Mouse (Mus musculus): ENCODE measurements around the gene Ttll13.

The Ttll13 gene

GRCm38 (mm10) chr7:80246148-80246721 is at the start of gene Ttll13:
Gene Ttll13 (plus strand): TSS chr7:80246376.
- DNase-seq (ENCODE audit: low read depth, low spot score): peak; percentile 99

DNA sequence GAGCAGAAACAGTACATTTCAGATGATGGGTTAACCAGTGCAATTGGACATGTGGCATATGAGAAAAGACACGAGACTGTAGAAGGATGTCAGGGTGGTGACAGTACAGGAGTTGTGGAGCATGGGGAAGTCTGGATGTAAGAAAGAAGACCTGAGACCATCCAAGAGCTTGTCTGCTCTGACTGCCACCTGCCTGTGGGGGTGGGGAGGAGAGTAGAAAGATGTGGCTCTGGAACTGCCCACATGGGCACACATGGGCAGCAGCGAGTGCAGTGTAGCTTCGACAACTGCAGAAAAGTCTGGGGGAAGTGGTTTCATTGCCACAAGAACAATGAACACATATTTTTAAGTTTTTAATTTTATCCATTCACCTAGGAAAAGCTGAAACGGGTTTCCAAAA is 48.8 kb upstream of the Ttll13 start:
- peak; percentile 44 for DNase-seq (ENCODE audit: low read depth, low spot score)

GRCm38 (mm10) chr7:80197941-80198778 is 48.0 kb upstream of the Ttll13 start:
- DNase-seq (ENCODE audit: low read depth, low spot score): peak; percentile 93

DNA sequence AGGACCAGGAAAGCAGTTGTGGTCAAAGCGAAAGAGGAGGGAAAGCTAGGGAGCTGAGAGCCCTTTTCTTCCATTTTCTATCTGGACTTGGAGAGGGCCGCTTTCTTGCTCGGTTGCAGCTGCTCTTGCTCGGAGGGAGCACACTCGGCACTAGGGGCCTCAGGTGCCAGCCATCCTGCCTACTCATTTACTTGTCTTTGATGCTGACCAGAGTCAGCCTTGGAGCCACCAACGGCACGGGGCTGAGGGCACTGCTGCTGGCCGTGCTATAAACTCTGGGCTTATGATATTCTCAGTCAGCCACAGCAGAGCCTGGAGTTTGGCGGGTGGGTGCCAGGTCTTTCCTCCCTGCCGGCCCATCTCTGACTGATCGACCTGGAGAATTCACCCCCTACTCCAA is 47.3 kb upstream of the Ttll13 start:
- no peak for DNase-seq (ENCODE audit: low read depth, low spot score)

DNA sequence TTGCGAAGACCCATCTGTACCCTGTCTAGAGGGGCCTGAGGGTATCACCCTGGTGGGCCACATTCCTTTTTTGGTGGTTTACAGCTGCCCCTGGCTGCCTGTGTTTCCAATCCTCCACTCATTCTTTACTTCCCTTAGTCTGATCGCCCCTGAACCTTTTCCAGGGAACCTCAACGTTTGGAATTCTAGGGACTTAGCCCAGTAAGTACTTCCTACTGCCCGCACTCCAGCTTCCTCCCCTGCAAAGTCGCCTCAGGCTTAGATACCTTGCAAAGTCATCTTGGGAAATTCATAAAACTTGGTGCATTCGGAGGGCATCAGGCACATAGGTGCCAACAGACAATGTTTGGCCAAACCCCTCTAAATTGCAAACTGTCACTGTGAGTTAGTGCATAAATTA is 46.9 kb upstream of the Ttll13 start:
- no peak for DNase-seq (ENCODE audit: low read depth, low spot score)

GRCm38 (mm10) chr7:80199851-80200587 is 46.2 kb upstream of the Ttll13 start:
- peak; percentile 90 for DNase-seq (ENCODE audit: low read depth, low spot score)

- no peak for DNase-seq (ENCODE audit: low read depth, low spot score)
Observed at GRCm38 (mm10) chr7:80200588-80200945, 45.6 kb upstream of the Ttll13 start.

DNA sequence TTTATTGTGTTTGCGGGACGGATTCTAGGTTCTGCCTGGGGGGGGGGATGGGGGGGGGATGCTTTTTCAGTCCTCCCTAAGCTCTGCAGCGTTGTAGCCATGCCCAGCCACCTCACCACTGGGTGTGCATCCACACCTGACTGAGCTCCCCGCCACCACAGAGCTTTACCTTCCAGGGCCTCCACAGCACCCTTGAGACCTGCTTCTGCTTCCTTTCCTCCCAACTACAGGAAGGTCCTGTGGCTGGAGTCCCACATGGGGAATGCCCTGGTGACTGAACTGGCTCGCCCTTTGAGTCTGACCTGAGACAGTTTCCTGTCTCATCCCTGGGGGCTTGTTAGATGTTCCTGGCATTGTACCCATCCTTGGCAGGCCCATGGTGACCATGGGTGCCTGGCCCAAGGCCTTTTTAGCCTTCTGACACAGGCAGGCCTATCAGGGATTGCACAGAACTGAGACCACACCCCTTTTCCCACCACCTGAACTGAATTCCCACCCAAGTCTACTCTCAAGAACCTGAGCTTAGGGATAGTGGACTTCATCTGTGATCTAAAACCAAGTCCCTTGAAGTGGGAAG is 45.1 kb upstream of the Ttll13 start:
- no peak for DNase-seq (ENCODE audit: low read depth, low spot score)

GRCm38 (mm10) chr7:80201888-80202540 is 44.2 kb upstream of the Ttll13 start:
- DNase-seq (ENCODE audit: low read depth, low spot score): no peak

GRCm38 (mm10) chr7:80202961-80203360 is 43.2 kb upstream of the Ttll13 start:
- no peak for DNase-seq (ENCODE audit: low read depth, low spot score)

DNA sequence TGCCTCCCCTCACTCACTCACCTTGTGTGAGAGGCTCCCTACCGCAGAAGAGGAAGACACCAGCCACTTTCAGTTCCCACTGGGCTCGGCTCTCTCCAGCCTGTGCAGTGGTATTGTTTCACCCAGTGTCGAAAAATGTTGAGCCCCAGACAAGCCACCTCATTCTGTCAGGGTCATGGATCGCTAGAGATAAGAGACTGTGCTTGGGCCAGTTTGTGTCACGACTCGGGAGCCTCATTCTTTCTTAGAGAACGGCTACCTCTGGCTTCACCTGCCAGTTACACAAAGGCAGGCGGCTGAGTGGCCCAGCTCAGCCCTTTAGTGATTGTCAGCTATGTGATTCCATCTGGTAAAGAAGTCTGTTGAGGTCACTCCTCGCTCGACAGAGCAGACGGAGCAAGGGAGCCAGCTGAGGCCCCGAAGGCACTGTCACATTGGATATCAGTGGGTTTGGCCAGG is 42.5 kb upstream of the Ttll13 start:
- no peak for DNase-seq (ENCODE audit: low read depth, low spot score)

DNA sequence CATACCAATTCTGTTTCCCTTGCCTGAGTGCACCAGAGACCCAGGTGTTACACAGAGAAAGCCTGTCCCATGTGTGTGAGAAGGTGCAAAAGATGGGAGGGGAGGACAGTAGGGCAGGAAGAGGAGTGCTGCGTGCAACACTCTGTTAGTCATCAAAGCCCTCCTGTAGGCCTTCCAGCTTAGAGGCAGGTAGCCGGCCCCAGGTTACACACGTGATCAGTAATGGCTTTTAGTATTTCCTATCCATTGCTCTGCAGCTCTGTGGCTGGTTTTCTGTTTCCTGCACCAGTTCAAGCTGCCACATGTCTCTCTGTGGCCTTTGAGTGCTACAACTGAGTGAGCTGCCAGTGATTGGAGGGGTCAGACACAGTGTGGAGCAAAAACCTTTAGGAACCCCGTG is 41.8 kb upstream of the Ttll13 start:
- DNase-seq (ENCODE audit: low read depth, low spot score): no peak

DNA sequence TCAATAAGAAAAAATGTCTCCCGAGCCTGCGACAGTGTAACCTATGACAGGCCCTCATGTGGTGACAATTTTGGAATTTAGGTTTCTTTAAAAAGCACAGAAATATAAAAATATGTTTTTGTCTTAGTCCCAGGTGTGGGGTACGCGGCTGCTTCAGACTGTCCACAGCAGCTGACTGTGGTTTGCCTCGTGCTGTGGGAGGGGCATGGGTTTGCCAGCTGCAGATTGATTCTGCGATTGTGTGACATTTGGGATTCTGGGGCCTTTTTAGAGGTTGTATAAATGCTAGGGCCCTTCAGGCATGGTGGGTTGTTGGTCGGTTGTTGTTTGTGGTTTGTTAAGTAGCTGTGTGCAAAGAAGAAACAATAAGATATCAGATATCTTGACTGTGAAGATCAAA is 41.2 kb upstream of the Ttll13 start:
- DNase-seq (ENCODE audit: low read depth, low spot score): no peak

DNA sequence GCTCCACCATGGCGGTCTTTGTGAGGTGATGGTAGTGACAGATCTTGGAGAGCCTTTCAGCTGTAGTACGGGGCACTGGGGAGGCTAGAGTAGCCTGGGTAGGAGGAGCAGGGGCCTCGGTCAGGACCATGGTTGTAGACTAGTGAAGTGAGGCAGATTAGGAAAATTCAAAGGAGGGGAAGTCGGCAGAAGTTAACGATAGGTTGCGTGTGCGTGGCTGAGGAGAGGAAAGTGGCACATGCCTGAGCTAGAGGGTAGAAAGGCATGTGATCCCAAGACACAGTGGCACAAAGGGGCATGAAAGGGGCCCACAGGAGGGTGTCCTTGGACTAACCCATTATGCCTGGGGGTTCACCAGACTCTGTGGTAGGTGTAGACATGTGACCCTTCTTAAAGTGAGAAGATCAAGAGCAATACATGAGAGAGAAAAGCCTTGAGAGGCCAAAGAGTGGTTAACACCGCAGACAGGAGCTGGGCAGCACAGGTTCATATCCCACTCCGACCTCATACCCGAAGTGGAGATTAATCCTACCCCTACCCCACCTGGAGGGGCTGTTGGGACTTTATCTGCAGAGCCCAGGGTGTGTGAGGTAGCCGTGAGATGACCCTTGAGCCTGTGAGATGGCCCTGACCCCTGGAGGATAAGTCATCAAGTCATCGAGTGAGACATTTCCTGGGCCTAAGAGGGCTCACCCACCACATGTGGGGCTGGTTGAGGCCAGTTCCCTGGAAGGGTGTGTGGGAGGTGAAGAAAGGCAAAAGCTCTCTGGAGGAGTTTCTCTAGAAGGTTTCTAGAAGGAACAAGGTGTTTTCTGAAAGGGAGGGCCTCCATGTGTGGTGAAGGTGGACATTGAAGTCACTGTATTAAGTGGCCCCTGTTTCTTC is 40.2 kb upstream of the Ttll13 start:
- DNase-seq (ENCODE audit: low read depth, low spot score): no peak

DNA sequence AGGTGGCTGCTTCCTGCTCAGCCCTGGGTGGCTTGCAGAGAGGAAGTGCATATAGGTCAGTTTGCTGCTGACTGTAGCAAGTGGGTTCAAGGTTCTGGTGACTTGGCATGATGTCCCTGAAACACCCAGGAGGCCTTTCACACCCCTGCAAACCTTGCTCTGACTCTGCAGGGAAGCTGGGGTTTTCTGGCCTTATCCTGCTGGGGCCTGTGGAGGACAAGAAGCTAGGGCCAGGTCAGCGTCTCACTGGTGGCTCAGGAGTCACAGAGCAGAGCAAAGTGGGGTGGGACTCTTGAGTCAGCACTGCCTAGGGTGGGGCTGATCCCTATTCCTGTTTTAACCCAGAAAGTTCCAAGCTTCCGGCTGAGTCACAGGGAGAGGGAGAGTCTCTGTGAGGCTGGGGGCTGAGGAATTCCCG is 38.9 kb upstream of the Ttll13 start:
- peak; percentile 91 for DNase-seq (ENCODE audit: low read depth, low spot score)

DNA sequence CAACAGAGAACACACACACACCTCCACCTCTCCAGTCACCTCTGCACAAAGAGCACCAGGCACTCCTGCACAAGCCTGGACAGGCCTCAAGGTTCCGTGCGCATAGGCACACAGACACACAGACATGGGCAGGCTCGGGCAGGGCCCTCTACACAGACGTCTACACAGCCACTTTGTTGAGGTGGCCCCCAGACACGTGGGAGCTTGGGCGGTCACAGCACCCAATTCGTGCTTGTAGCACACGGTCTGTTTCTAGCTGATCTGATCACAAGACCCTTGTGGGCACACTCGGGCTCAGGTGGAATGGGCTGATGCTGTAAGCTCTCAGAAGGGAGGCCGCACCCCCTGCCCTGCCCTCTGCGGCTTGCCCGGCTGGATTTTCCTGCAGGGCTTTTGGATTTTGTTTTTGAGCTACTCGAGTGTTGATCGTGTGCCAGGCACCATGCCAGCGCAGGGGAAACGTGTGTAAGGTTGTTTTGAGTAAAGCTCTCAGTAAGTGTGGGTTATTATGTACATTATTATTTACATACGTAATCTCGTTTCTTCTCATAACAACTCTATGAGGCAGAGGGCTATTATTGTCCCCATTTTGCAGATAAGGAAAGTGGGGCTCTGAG is 38.0 kb upstream of the Ttll13 start:
- DNase-seq (ENCODE audit: low read depth, low spot score): peak; percentile 46

GRCm38 (mm10) chr7:80208738-80209430 is 37.3 kb upstream of the Ttll13 start:
- DNase-seq (ENCODE audit: low read depth, low spot score): no peak

- no peak for DNase-seq (ENCODE audit: low read depth, low spot score)
Observed at GRCm38 (mm10) chr7:80209669-80210068, 36.5 kb upstream of the Ttll13 start.

- DNase-seq (ENCODE audit: low read depth, low spot score): no peak
Observed at GRCm38 (mm10) chr7:80210982-80211381, 35.2 kb upstream of the Ttll13 start.

- no peak for DNase-seq (ENCODE audit: low read depth, low spot score)
Observed at GRCm38 (mm10) chr7:80213604-80214003, 32.6 kb upstream of the Ttll13 start.

Measured in R1 (cell line).